Mouse (Mus musculus) limb, embryonic 13.5 days (tissue): ENCODE results near the gene Antxr2. TPM values are rescaled to one million over a fixed set of nuclear protein-coding genes. Genes with fewer than 3 reads are reported as not detected.

Experiments used
- ATAC-seq: fragments of 200-750 bp; cut with Nextera tagmentation; 2 replicates; pipeline ENCODE4 v1.8.0; 2017; ENCODE audit warnings: low read depth, moderate number of reproducible peaks, moderate TSS enrichment; ENCODE audit not compliant: low FRiP score
- H3K27ac ChIP-seq: fragments of 300-500 bp; sonication (generic); 2 replicates; pipeline ENCODE4 v1.5.1; 2015; ENCODE audit warnings: inconsistent platforms, mild to moderate bottlenecking, moderate library complexity
- H3K27me3 ChIP-seq: fragments of 300-500 bp; sonication (generic); 2 replicates; pipeline ENCODE4 v1.6.1; 2015; ENCODE audit warnings: mild to moderate bottlenecking, inconsistent platforms
- H3K36me3 ChIP-seq: fragments of 300-500 bp; sonication (generic); 2 replicates; pipeline ENCODE4 v1.6.1; 2015; ENCODE audit warnings: inconsistent platforms, mild to moderate bottlenecking, moderate library complexity
- H3K4me1 ChIP-seq: fragments of 300-500 bp; sonication (generic); 2 replicates; pipeline ENCODE4 v1.6.1; 2015; ENCODE audit warnings: inconsistent platforms
- H3K4me2 ChIP-seq: fragments of 300-500 bp; sonication (generic); replicated peaks from 2 replicates; pipeline ENCODE4 v1.6.1; 2015; ENCODE audit warnings: inconsistent platforms, mild to moderate bottlenecking, moderate library complexity
- H3K4me3 ChIP-seq: fragments of 300-500 bp; sonication (generic); 2 replicates; pipeline ENCODE4 v1.5.1; 2015; ENCODE audit warnings: moderate library complexity, mild to moderate bottlenecking, inconsistent platforms
- H3K9ac ChIP-seq: fragments of 300-500 bp; sonication (generic); 2 replicates; pipeline ENCODE4 v1.6.1; 2015; ENCODE audit warnings: mild to moderate bottlenecking, inconsistent platforms
- H3K9me3 ChIP-seq: fragments of 300-500 bp; sonication (generic); 2 replicates; pipeline ENCODE4 v1.6.1; 2016; ENCODE audit warnings: inconsistent platforms
- WGBS: fragments of 180-500 bp; shearing (Covaris S2); methylation state at CpG from one replicate; pipeline ENCODE4 v1.1.7; 2015; 5-methylcytosine and 5-hydroxymethylcytosine counted together
- polyA plus RNA-seq: library from polyadenylated mRNA; unstranded; fragments of >200 nt; fragmentation: Nextera tagmentation; extraction: Ambion mirVana; gene quantifications from 2 replicates; pipeline ENCODE4 v1.2.1, GENCODE M21; 2015

Antxr2 gene
- polyA plus RNA-seq, 1 experiment from 2014 or later: 32.1 TPM

- Histone ChIP-seq H3K4me1 (no peaks in the 10 kb centered on the region), H3K4me2 (no peak overlapping the region), H3K36me3 (no peaks in the 10 kb centered on the region; the same call in 1 of the 2 replicates), H3K27ac (no peak overlapping the region), H3K27me3 (no peaks in the 10 kb centered on the region), H3K4me3 (no peak overlapping the region), H3K9me3 (no peaks in the 10 kb centered on the region), H3K9ac (no peak overlapping the region)
- no peak for ATAC-seq
- WGBS: 93% methylated on average over 5 of the region's 5 CpGs
These were observed 131.5 kb downstream of the Antxr2 start for GRCm38 (mm10) chr5:97899321-97899720.

DNA sequence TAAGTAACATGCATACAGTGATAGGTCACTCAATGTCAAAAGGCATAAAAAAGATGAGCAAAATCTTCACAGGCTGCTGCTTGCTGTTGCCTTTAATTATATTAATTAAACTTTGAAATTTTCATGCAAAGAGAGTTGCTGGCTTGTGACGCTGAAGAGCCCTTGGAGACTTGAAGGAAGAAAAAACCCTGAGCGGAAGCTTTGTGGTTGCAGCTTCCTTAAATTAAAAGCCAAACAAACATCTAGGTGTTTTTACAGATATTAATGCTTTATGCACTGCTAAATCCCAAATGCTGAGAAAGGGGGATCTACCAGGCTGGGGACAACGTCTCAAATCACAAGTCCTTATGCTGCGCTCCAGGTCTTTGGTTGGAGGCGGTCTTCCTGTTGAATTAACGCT is 145.4 kb downstream of the Antxr2 start:
- no peak overlapping the region for H3K9ac ChIP-seq
- no peak overlapping the region for H3K27ac ChIP-seq
- H3K4me1 ChIP-seq: no peaks in the 10 kb centered on the region
- no peak overlapping the region for H3K4me2 ChIP-seq
- H3K4me3 ChIP-seq: no peak overlapping the region
- no peak for ATAC-seq
- H3K9me3 ChIP-seq: no peaks in the 10 kb centered on the region
- 91% methylated on average over 6 of the region's 6 CpGs for WGBS
- peaks cover 28% of the 10 kb centered on the region for H3K36me3 ChIP-seq
- no peaks in the 10 kb centered on the region for H3K27me3 ChIP-seq

GRCm38 (mm10) chr5:97884110-97884509 is 146.7 kb downstream of the Antxr2 start:
- H3K4me2 ChIP-seq: no peak overlapping the region

GRCm38 (mm10) chr5:97881421-97881820 is 149.4 kb downstream of the Antxr2 start:
- Histone ChIP-seq H3K27me3 (no peaks in the 10 kb centered on the region), H3K27ac (no peak overlapping the region), H3K9me3 (no peaks in the 10 kb centered on the region), H3K9ac (no peak overlapping the region), H3K36me3 (peaks cover 27% of the 10 kb centered on the region), H3K4me3 (no peak overlapping the region), H3K4me1 (no peaks in the 10 kb centered on the region), H3K4me2 (no peak overlapping the region)
- no peak for ATAC-seq
- 85% methylated on average over 2 of the region's 2 CpGs for WGBS

More at GRCm38 (mm10) chr5:97884110-97884509, 146.7 kb downstream of the Antxr2 start:
- H3K9me3 ChIP-seq: no peaks in the 10 kb centered on the region
- peaks cover 28% of the 10 kb centered on the region for H3K36me3 ChIP-seq
- no peak overlapping the region for H3K27ac ChIP-seq
- no peak for ATAC-seq
- H3K27me3 ChIP-seq: no peaks in the 10 kb centered on the region
- no peak overlapping the region for H3K9ac ChIP-seq
- no peak overlapping the region for H3K4me3 ChIP-seq
- H3K4me1 ChIP-seq: no peaks in the 10 kb centered on the region
- WGBS: 69% methylated on average over 3 of the region's 3 CpGs

DNA sequence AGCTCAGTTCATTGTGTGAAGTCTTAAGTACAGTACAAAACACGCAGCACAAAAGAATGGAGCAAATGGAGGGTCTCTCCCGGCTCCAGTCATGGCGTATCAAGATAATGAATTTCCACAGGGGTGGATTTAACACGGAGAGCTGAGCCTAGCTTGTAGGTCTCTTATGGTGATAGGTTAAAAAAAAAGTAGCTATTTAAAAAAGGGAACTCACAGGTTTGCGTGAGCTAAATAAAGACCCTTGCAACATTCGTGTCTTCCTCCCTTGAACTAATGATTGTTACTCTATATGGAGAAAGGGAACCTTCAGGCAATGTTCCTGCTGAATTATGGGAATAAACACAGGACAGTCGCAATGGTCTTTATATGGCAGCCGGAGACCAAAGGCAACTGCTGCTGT is 150.7 kb downstream of the Antxr2 start:
- no peak overlapping the region for H3K4me2 ChIP-seq
- H3K9ac ChIP-seq: no peak overlapping the region
- no peak for ATAC-seq
- WGBS: 80% methylated on average over 8 of the region's 8 CpGs
- H3K27me3 ChIP-seq: no peaks in the 10 kb centered on the region
- H3K4me3 ChIP-seq: no peak overlapping the region
- H3K27ac ChIP-seq: no peak overlapping the region
- peaks cover 14% of the 10 kb centered on the region for H3K36me3 ChIP-seq
- no peaks in the 10 kb centered on the region for H3K4me1 ChIP-seq
- no peaks in the 10 kb centered on the region for H3K9me3 ChIP-seq

DNA sequence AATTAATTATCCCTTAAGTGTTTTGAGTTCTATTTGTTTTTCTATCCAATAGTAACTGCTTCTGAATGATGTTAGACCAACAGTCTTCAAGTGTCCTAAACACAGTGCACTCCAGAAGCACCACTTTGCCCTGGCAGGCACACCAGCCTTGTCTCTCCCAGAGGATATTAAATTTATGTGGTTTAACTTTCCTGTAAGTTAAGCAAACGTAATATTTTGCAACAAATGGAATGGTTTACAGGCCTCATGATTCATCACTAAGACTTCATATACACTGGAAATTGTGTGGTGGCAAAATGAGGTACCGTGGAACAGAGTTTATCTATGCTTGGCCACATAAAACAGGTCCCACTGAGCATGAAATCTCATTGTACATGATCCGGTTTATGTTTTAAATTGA is 152.0 kb downstream of the Antxr2 start:
- 58% methylated on average over 3 of the region's 3 CpGs for WGBS
- no peaks in the 10 kb centered on the region for H3K4me1 ChIP-seq
- no peaks in the 10 kb centered on the region for H3K9me3 ChIP-seq
- H3K4me3 ChIP-seq: no peak overlapping the region
- ATAC-seq: no peak
- H3K9ac ChIP-seq: no peak overlapping the region
- peaks cover 2% of the 10 kb centered on the region; the same call in 1 of the 2 replicates for H3K36me3 ChIP-seq
- H3K27me3 ChIP-seq: no peaks in the 10 kb centered on the region
- H3K27ac ChIP-seq: no peak overlapping the region
- H3K4me2 ChIP-seq: no peak overlapping the region

- Histone ChIP-seq H3K4me2 (no peak overlapping the region), H3K9ac (no peak overlapping the region), H3K9me3 (no peaks in the 10 kb centered on the region), H3K4me1 (no peaks in the 10 kb centered on the region), H3K27ac (no peak overlapping the region), H3K27me3 (no peaks in the 10 kb centered on the region), H3K36me3 (no peaks in the 10 kb centered on the region), H3K4me3 (no peak overlapping the region)
- ATAC-seq: no peak
- WGBS: 71% methylated on average over 1 of the region's 1 CpGs
These were observed 152.5 kb downstream of the Antxr2 start for GRCm38 (mm10) chr5:97878215-97878794.

DNA sequence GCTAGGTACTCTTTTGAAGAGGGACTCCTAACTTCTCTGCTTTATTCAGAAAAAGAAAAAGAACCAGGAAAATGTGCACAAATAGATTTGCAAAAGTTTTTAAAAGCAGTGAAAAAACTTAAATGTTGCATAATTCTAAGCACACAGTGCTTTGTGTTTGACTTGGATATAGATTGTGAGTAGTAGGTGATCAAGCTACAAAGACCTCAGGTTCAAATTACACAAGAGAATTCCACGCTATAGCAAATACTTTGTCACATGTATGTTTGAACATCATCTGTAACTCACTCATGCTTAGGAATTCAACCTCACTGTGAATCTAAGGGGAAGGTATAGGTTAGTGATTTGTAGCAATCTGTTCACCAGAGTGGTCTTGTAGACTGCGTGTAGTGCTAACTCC is 153.9 kb downstream of the Antxr2 start:
- H3K4me2 ChIP-seq: no peak overlapping the region
- H3K9ac ChIP-seq: no peak overlapping the region
- 95% methylated on average over 2 of the region's 2 CpGs for WGBS
- no peak overlapping the region for H3K4me3 ChIP-seq
- no peaks in the 10 kb centered on the region for H3K27me3 ChIP-seq
- no peak overlapping the region for H3K27ac ChIP-seq
- H3K4me1 ChIP-seq: no peaks in the 10 kb centered on the region
- H3K9me3 ChIP-seq: no peaks in the 10 kb centered on the region
- no peak for ATAC-seq
- H3K36me3 ChIP-seq: no peaks in the 10 kb centered on the region

- no peaks in the 10 kb centered on the region for H3K27me3 ChIP-seq
- no peak overlapping the region for H3K4me2 ChIP-seq
- no peaks in the 10 kb centered on the region for H3K4me1 ChIP-seq
- H3K27ac ChIP-seq: no peak overlapping the region
- 62% methylated on average over 2 of the region's 2 CpGs for WGBS
- no peaks in the 10 kb centered on the region for H3K9me3 ChIP-seq
- H3K36me3 ChIP-seq: no peaks in the 10 kb centered on the region
- H3K9ac ChIP-seq: no peak overlapping the region
- no peak overlapping the region for H3K4me3 ChIP-seq
- ATAC-seq: no peak
These were observed 162.9 kb downstream of the Antxr2 start for GRCm38 (mm10) chr5:97867921-97868320.

DNA sequence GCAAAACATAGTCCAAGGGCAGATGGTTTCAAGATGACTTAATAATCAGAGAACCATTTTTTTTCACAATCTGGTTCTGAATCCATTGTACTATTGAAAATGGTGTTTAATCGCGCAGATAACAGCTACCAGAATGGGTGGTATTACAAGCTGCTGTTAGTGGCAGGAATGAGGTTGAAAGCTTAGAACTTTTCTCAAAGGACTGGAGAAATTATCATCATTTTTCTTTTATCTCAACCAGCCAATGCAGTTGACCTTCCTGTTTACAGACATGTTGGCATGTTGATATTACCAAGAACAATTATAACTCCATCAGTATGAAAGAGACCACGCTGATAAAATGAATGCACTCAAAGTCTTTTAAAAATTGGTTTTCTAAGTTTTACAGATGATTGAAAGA is 163.9 kb downstream of the Antxr2 start:
- Histone ChIP-seq H3K4me3 (no peak overlapping the region), H3K4me1 (no peaks in the 10 kb centered on the region), H3K9ac (no peak overlapping the region), H3K36me3 (no peaks in the 10 kb centered on the region), H3K4me2 (no peak overlapping the region), H3K27ac (no peak overlapping the region), H3K9me3 (no peaks in the 10 kb centered on the region), H3K27me3 (no peaks in the 10 kb centered on the region)
- 89% methylated on average over 3 of the region's 3 CpGs for WGBS
- ATAC-seq: no peak

DNA sequence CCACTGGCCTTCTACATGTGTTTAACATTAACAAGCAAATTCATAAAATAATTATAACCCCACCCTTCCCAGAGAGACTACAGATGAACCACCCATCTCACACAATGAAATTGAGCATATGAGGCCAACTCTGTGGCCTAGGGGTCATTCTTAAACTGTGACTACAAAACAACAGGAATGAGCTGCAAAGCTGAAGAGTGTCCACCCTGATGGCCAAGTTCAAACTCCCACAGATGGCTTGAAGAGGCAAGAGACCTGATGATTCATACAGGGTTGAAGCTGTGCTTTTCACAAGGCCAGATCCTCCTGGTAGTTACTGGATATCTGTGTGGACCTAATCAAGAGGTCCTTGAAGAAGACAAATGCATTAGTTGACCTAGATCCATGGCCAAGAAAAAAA is 173.7 kb downstream of the Antxr2 start:
- Histone ChIP-seq H3K36me3 (no peaks in the 10 kb centered on the region), H3K27ac (no peak overlapping the region), H3K27me3 (no peaks in the 10 kb centered on the region), H3K4me3 (no peak overlapping the region), H3K4me2 (no peak overlapping the region), H3K4me1 (peaks cover 7% of the 10 kb centered on the region), H3K9me3 (no peaks in the 10 kb centered on the region), H3K9ac (no peak overlapping the region)
- no peak for ATAC-seq

DNA sequence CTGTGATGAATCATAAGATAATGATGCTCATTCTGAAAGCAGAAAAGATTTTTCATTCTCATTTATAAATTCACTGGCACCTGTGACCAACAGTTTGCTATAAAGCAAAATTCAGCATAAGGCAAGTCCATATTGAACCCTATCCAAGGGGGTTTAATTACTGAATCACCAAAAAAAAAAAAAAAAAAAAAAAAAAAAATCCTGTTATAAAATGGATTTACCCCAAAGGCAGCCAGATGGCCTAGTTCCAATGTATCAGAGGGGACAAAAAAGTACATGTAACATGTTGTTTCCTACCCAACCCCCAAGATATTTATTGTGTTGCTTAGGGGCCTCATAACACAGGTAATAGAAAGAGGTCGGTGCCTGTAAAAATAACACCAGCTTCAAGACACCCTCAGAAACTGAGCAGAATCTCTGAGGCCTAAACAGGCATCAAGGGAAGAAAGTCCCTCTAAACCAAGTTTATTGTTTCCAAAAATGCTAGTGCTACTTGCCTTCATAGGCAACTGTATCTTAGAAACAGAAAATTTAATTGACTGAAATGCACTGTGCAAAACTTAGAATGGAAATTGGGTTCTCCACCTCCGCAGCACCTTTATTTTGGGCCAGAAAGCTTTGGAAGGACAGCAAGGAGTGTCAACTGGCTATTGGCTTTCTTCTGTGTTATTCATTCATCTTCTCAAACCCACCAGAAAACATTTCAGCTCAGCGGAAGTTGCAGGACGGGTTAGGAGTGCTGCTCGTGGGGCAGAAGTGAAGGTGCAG is 178.7 kb downstream of the Antxr2 start:
- Histone ChIP-seq H3K4me1 (peaks cover 9% of the 10 kb centered on the region), H3K4me2 (no peak overlapping the region), H3K36me3 (no peaks in the 10 kb centered on the region), H3K9me3 (no peaks in the 10 kb centered on the region), H3K4me3 (no peak overlapping the region), H3K27me3 (no peaks in the 10 kb centered on the region), H3K27ac (no peak overlapping the region), H3K9ac (no peak overlapping the region)
- WGBS: 70% methylated on average over 5 of the region's 5 CpGs
- no peak; the same call in 1 of the 2 replicates for ATAC-seq
